Mouse (Mus musculus) C2C12 (cell line): ENCODE data around the gene Smim6.

Source experiments
- CEBPB ChIP-seq: IDR thresholded peaks from one replicate; pipeline ENCODE4 v1.6.1; 2011; ENCODE audit warnings: low read depth, mild to moderate bottlenecking, control low read depth, moderate library complexity
- CTCF ChIP-seq: IDR thresholded peaks from one replicate; pipeline ENCODE4 v1.5.1; 2011; ENCODE audit not compliant: control insufficient read depth, insufficient read depth, insufficient read length
- MAX ChIP-seq: IDR thresholded peaks from one replicate; pipeline ENCODE4 v1.6.1; 2011; ENCODE audit warnings: mild to moderate bottlenecking, control low read depth
- MYOG ChIP-seq: IDR thresholded peaks from one replicate; pipeline ENCODE4 v1.6.1; 2011; ENCODE audit not compliant: control insufficient read depth, insufficient read length; ENCODE audit errors: extremely low read depth
- USF1 ChIP-seq: IDR thresholded peaks from one replicate; pipeline ENCODE4 v1.6.1; 2011; ENCODE audit warnings: low read depth, mild to moderate bottlenecking, control low read depth, moderate library complexity

DNA sequence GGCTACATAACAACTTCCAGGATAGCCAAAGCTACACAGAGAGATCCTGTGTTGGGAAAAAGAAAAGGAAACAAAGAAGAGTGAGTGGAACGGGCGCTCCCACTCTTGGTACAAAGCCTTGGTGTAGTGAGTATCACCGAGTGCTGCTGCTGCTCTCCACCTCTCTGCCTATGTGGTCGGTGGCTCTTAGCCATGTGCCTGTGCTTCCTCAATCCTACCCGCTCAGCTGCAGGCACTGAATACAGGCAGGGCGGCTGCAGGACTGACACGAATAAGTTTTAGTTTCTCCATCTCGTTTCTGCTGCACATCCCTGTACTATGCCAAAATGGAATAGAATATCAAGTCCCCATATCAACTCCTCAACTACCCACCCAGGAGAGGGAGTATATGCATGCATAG, 17.2 kb downstream of the Smim6 start:
- no peak for TF ChIP-seq CTCF
- TF ChIP-seq MAX = no peak
- TF ChIP-seq MYOG = no peak
- TF ChIP-seq USF1 = no peak
- TF ChIP-seq CEBPB = no peak
